Mouse (Mus musculus): ENCODE measurements around the gene Pde4d.

DNA sequence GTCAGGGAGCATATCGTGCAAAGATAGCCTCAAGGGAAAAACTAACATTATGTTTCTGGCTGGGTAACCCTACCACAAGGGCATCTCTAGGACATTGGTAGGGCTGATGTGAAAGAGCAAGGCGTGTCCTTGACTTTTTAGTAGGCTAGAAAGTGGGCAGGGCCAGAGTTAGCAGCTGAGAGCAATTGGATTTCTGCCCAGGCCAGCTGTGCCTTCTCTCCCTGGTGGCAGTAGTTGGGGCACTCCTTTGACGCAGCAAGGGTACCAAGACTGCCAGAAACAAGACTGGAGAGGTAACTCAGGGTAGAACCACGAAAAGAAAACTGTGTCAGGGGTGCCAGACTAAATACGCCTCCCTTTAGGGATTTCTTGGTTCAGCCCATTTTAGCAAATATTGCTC is 1536.1 kb downstream of the Pde4d start:
- TF ChIP-seq CTCF (IDR thresholded peaks at IDR 0.05; ENCODE audit: insufficient read depth, low read depth, low read length) (no peak), POLR2A (IDR thresholded peaks at IDR 0.05; ENCODE audit: insufficient read depth, low read depth, low read length) (no peak)
